Mouse (Mus musculus): ENCODE data around the gene Med29.

Med29 gene

GRCm38 (mm10) chr7:28354596-28354995 is 37.9 kb downstream of the Med29 start:
- no peak for DNase-seq (ENCODE audit: low spot score in 2 of 2)

GRCm38 (mm10) chr7:28354113-28354581 is 38.4 kb downstream of the Med29 start:
- DNase-seq (ENCODE audit: low spot score in 2 of 2): no peak

- no peak for DNase-seq (ENCODE audit: low spot score in 2 of 2)
Observed at GRCm38 (mm10) chr7:28353267-28353666, 39.2 kb downstream of the Med29 start.

- no peak for DNase-seq (ENCODE audit: low spot score in 2 of 2)
Observed at GRCm38 (mm10) chr7:28351676-28352191, 40.8 kb downstream of the Med29 start.

GRCm38 (mm10) chr7:28350155-28350883 is 42.2 kb downstream of the Med29 start, which contains the start of gene Rps16:
Gene Rps16 (plus strand): TSS chr7:28350652.
- DNase-seq (ENCODE audit: low spot score in 2 of 2): peak; percentile 98 to 99

GRCm38 (mm10) chr7:28348601-28349000 is 43.9 kb downstream of the Med29 start:
- no peak for DNase-seq (ENCODE audit: low spot score in 2 of 2)

- DNase-seq (ENCODE audit: low spot score in 2 of 2): no peak
Observed at GRCm38 (mm10) chr7:28347746-28348145, 44.8 kb downstream of the Med29 start.

GRCm38 (mm10) chr7:28344637-28345036 is 47.9 kb downstream of the Med29 start:
- DNase-seq (ENCODE audit: low spot score in 2 of 2): peak; percentile 50 to 63

GRCm38 (mm10) chr7:28341381-28341780 is 51.1 kb downstream of the Med29 start:
- no peak for DNase-seq (ENCODE audit: low spot score in 2 of 2)

- peak in 1 of 2 experiments; percentile 19 for DNase-seq (ENCODE audit: low spot score in 2 of 2)
Observed at GRCm38 (mm10) chr7:28339213-28339917, 53.1 kb downstream of the Med29 start.

- DNase-seq (ENCODE audit: low spot score in 2 of 2): peak; percentile 95 to 97
Observed at GRCm38 (mm10) chr7:28338108-28338998, 54.2 kb downstream of the Med29 start, which contains the start of gene Supt5. Gene Supt5 (minus strand): TSS chr7:28338746.

All from frontal cortex, postnatal 36 days (tissue).